Mouse (Mus musculus): ENCODE data around the gene Wwtr1. TPM values are rescaled to one million over a fixed set of nuclear protein-coding genes. Genes with fewer than 3 reads are reported as not detected.

Gene Wwtr1
- polyA plus RNA-seq, 1 experiment from 2014 or later = 28.9 TPM

DNA sequence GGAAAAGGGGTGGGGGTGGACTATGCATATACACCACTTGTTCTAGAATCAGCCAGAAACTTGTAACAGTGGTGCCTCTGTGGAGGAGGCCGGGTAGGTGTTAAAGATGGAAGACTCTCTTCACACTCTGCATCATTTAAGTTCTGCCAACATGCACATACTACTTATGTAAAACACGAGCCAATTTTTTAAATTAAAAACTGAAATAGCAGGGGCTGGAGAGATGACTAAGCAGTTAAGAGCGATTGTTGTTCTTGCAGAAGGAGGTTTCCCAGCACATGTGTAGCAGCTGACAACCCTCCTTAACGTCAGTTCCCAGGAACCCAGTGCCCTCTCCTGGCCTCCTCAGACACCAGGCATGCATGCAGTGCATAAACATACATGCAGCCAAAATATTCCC is 95.1 kb downstream of the Wwtr1 start:
- DNase-seq (ENCODE audit: low spot score) (peak; percentile 40), ATAC-seq (replicated peaks; ENCODE audit: low FRiP score, low read depth) (no peak)
- no peaks in the 10 kb centered on the region for H3K9me3 ChIP-seq (replicated peaks; ENCODE audit: low read length)
- no peaks in the 10 kb centered on the region for H3K4me1 ChIP-seq (replicated peaks; ENCODE audit: insufficient read depth, low read length)
- H3K36me3 ChIP-seq (ENCODE audit: insufficient read depth, low read length) = 0 out of 2 replicates have a peak, but pooled peaks cover 4% of the 10 kb centered on the region
- WGBS = 58% methylated on average over 4 of the region's 4 CpGs
- no peak overlapping the region for H3K4me3 ChIP-seq (replicated peaks; ENCODE audit: low read depth, low read length)
- no peak for TF ChIP-seq CTCF (IDR thresholded peaks at IDR 0.05; ENCODE audit: low read depth)
- H3K27me3 ChIP-seq (ENCODE audit: insufficient read depth, low read length) = no peaks in the 10 kb centered on the region
- H3K9ac ChIP-seq (ENCODE audit: low read depth, low read length) = no peak overlapping the region
- no peak overlapping the region for H3K4me2 ChIP-seq (ENCODE audit: low read length)
- H3K27ac ChIP-seq = no peak overlapping the region

GRCm38 (mm10) chr3:57474421-57474820 is 101.3 kb downstream of the Wwtr1 start:
- peaks cover 22% of the 10 kb centered on the region for H3K4me1 ChIP-seq (replicated peaks; ENCODE audit: insufficient read depth, low read length)
- TF ChIP-seq CTCF (IDR thresholded peaks at IDR 0.05; ENCODE audit: low read depth) = no peak
- no peaks in the 10 kb centered on the region for H3K27me3 ChIP-seq (ENCODE audit: insufficient read depth, low read length)
- 93% methylated on average over 8 of the region's 8 CpGs for WGBS
- H3K4me2 ChIP-seq (ENCODE audit: low read length) = no peak overlapping the region
- no peak overlapping the region for H3K4me3 ChIP-seq (replicated peaks; ENCODE audit: low read depth, low read length)
- H3K9me3 ChIP-seq (replicated peaks; ENCODE audit: low read length) = no peaks in the 10 kb centered on the region
- H3K36me3 ChIP-seq (ENCODE audit: insufficient read depth, low read length) = 0 out of 2 replicates have a peak, but pooled peaks cover 4% of the 10 kb centered on the region
- H3K27ac ChIP-seq = no peak overlapping the region
- no peak for DNase-seq (ENCODE audit: low spot score)
- ATAC-seq (replicated peaks; ENCODE audit: low FRiP score, low read depth) = no peak
- H3K9ac ChIP-seq (ENCODE audit: low read depth, low read length) = no peak overlapping the region

GRCm38 (mm10) chr3:57472407-57472806 is 103.3 kb downstream of the Wwtr1 start:
- Histone ChIP-seq H3K4me3 (replicated peaks; ENCODE audit: low read depth, low read length) (no peak overlapping the region), H3K36me3 (ENCODE audit: insufficient read depth, low read length) (0 out of 2 replicates have a peak, but pooled peaks cover 4% of the 10 kb centered on the region), H3K9ac (ENCODE audit: low read depth, low read length) (no peak overlapping the region), H3K27ac (peak overlapping the region; percentile 62; the same call in 1 of the 2 replicates), H3K9me3 (replicated peaks; ENCODE audit: low read length) (no peaks in the 10 kb centered on the region), H3K4me2 (ENCODE audit: low read length) (no peak overlapping the region), H3K27me3 (ENCODE audit: insufficient read depth, low read length) (no peaks in the 10 kb centered on the region), H3K4me1 (replicated peaks; ENCODE audit: insufficient read depth, low read length) (peaks cover 22% of the 10 kb centered on the region)
- 45% methylated on average over 4 of the region's 4 CpGs for WGBS
- TF ChIP-seq CTCF (IDR thresholded peaks at IDR 0.05; ENCODE audit: low read depth) = no peak
- ATAC-seq (replicated peaks; ENCODE audit: low FRiP score, low read depth) (peak; percentile 58; the same call in 1 of the 2 replicates), DNase-seq (ENCODE audit: low spot score) (peak; percentile 60)

DNA sequence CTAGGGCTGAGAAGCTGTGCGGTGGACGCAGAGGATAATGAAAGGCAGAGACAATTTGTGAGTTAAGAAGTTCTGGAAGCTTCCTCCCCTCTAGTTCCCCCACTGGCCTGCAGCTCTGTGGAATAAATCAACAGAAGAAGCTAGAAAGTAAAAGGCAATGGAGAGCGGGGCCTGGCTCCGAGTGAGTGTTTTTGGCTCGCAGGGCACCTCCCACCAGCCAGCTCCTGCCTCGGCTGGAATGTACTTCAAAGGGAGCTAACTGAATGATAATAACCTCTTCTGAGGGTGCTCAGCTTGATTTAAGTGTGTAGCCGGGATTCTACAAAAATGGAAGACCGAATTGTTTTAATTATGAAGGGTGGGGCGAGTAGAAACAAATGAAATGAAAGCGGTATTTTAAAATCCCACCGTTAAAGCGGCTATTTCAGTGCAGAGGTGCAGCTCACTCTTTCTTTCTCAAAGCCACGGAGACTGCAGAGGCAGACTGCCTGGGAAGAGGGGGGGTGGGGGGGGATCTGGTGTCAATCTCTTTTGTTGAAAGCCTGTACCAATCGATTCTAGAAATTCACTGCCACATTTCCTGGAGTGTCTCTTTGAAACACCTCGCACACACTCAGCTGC is 104.6 kb downstream of the Wwtr1 start:
- peak overlapping the region; percentile 74 for H3K27ac ChIP-seq

GRCm38 (mm10) chr3:57470326-57470725 is 105.4 kb downstream of the Wwtr1 start:
- Histone ChIP-seq H3K27ac (peak overlapping the region; percentile 74), H3K4me1 (replicated peaks; ENCODE audit: insufficient read depth, low read length) (peaks cover 22% of the 10 kb centered on the region), H3K4me2 (ENCODE audit: low read length) (peak overlapping the region; percentile 53), H3K9ac (ENCODE audit: low read depth, low read length) (no peak overlapping the region; the same call in 1 of the 2 replicates), H3K4me3 (replicated peaks; ENCODE audit: low read depth, low read length) (0 out of 2 replicates have a peak overlapping the region, but pooled peaks have one; percentile 11), H3K27me3 (ENCODE audit: insufficient read depth, low read length) (no peaks in the 10 kb centered on the region), H3K36me3 (ENCODE audit: insufficient read depth, low read length) (no peaks in the 10 kb centered on the region), H3K9me3 (replicated peaks; ENCODE audit: low read length) (no peaks in the 10 kb centered on the region)
- WGBS = 4% methylated on average over 5 of the region's 5 CpGs
- TF ChIP-seq CTCF (IDR thresholded peaks at IDR 0.05; ENCODE audit: low read depth) = peak; percentile 87
- DNase-seq (ENCODE audit: low spot score) (peak; percentile 92), ATAC-seq (replicated peaks; ENCODE audit: low FRiP score, low read depth) (no peak; the same call in 1 of the 2 replicates)

More for the DNA sequence above, 104.6 kb downstream of the Wwtr1 start:
- Histone ChIP-seq H3K27me3 (ENCODE audit: insufficient read depth, low read length) (no peaks in the 10 kb centered on the region), H3K4me1 (replicated peaks; ENCODE audit: insufficient read depth, low read length) (peaks cover 22% of the 10 kb centered on the region), H3K4me2 (ENCODE audit: low read length) (peak overlapping the region; percentile 53), H3K4me3 (replicated peaks; ENCODE audit: low read depth, low read length) (0 out of 2 replicates have a peak overlapping the region, but pooled peaks have one; percentile 11), H3K9ac (ENCODE audit: low read depth, low read length) (peak overlapping the region; percentile 40), H3K36me3 (ENCODE audit: insufficient read depth, low read length) (no peaks in the 10 kb centered on the region), H3K9me3 (replicated peaks; ENCODE audit: low read length) (no peaks in the 10 kb centered on the region)
- ATAC-seq (replicated peaks; ENCODE audit: low FRiP score, low read depth) (no peak), DNase-seq (ENCODE audit: low spot score) (peak; percentile 74)
- 10% methylated on average over 15 of the region's 15 CpGs for WGBS
- no peak for TF ChIP-seq CTCF (IDR thresholded peaks at IDR 0.05; ENCODE audit: low read depth)

- ATAC-seq (replicated peaks; ENCODE audit: low FRiP score, low read depth) = no peak
- H3K4me1 ChIP-seq (replicated peaks; ENCODE audit: insufficient read depth, low read length) = peaks cover 22% of the 10 kb centered on the region
- H3K4me3 ChIP-seq (replicated peaks; ENCODE audit: low read depth, low read length) = no peak overlapping the region
- no peaks in the 10 kb centered on the region for H3K9me3 ChIP-seq (replicated peaks; ENCODE audit: low read length)
- H3K4me2 ChIP-seq (ENCODE audit: low read length) = no peak overlapping the region
- H3K27ac ChIP-seq = no peak overlapping the region
- H3K27me3 ChIP-seq (ENCODE audit: insufficient read depth, low read length) = no peaks in the 10 kb centered on the region
- TF ChIP-seq CTCF (IDR thresholded peaks at IDR 0.05; ENCODE audit: low read depth) = no peak
- H3K9ac ChIP-seq (ENCODE audit: low read depth, low read length) = no peak overlapping the region
- no peak for DNase-seq (ENCODE audit: low spot score)
- no peaks in the 10 kb centered on the region for H3K36me3 ChIP-seq (ENCODE audit: insufficient read depth, low read length)
- WGBS = 95% methylated on average over 3 of the region's 3 CpGs
These were observed 106.4 kb downstream of the Wwtr1 start for GRCm38 (mm10) chr3:57469325-57469724.

Measured in kidney, postnatal 0 days (tissue).